ENCODE assay signal across 11 mouse cellular contexts in the genomic region with DNA sequence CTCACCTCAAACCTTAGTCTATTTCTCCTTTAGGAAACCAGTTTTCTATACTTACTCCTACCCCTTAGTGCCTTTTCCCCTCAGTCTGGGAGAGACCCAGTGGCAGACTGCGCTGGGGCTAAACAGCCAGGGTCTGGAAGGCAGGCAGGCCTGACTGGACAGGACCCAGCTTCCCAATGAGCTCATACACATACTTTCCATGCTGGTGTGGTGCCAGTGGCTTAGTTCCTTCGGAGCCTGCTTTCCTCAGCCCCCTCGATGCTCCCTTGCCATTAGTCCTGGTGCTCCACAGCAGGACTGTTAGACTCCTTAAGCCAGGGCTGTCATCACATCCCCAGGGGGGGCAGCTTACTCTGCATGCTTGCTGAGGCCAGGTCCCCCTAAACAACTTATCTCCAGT. TPM values are rescaled to one million over a fixed set of nuclear protein-coding genes. Genes with fewer than 3 reads are reported as not detected.
A peak's percentile ranks its signal among the peaks of the same experiment; 100 is the strongest.
DNase-seq lines count a peak whose midpoint lies in the region; ATAC-seq and TF ChIP-seq lines count a peak whose summit lies in the region.
"Had no signal": no experiment of that assay in that cellular context is flagged by ENCODE, and none has a peak within 500 bp of the region (broad histone marks: within the 10 kb centered on the region; RNA-seq: fewer than 3 reads in every experiment).

No protein-coding gene starts in this region.

- H3K9me3 ChIP-seq in liver, embryonic 13.5 days (replicated peaks), result no peaks in the 10 kb centered on the region
- no peaks in the 10 kb centered on the region for H3K9me3 ChIP-seq in intestine, embryonic 15.5 days
- H3K9me3 ChIP-seq: limb, embryonic 13.5 days had no signal

- H3K4me1 ChIP-seq in liver, embryonic 13.5 days (replicated peaks), result peaks cover 38% of the 10 kb centered on the region
- H3K4me1 ChIP-seq in intestine, embryonic 15.5 days (replicated peaks), result peaks cover 17% of the 10 kb centered on the region

- H3K4me2 ChIP-seq in liver, embryonic 13.5 days, result no peak overlapping the region
- H3K4me2 ChIP-seq in intestine, embryonic 15.5 days (replicated peaks), result no peak overlapping the region
- H3K4me2 ChIP-seq: limb, embryonic 13.5 days had no signal

- WGBS in liver, embryonic 13.5 days (ENCODE audit: insufficient replicate concordance), result 52% methylated on average over 3 of the region's 3 CpGs
- 55% methylated on average over 3 of the region's 3 CpGs for WGBS in intestine, embryonic 15.5 days

- peaks cover 4% of the 10 kb centered on the region; the same call in 1 of the 2 replicates for H3K36me3 ChIP-seq in liver, embryonic 13.5 days
- peaks cover 8% of the 10 kb centered on the region; the same call in 1 of the 2 replicates for H3K36me3 ChIP-seq in intestine, embryonic 15.5 days

- peak; percentile 51 for DNase-seq in gastrocnemius, adult 2 months
- DNase-seq in gastrocnemius, postnatal 25 days, result no peak
- DNase-seq in lung, postnatal 10 days, result peak; percentile 88
- DNase-seq in lung, postnatal 36 days, result no peak
- peak; percentile 75 for DNase-seq in gastrocnemius, postnatal 10 days
- no peak for DNase-seq in liver, embryonic 13.5 days
- DNase-seq: cerebellum, adult 9-10 months; right cerebral cortex, postnatal 14 days had no signal

- ATAC-seq in liver, embryonic 13.5 days (ENCODE audit: low read depth), result peak; percentile 33; the same call in 1 of the 2 replicates
- no peak for ATAC-seq in intestine, embryonic 15.5 days
- ATAC-seq in CD4-positive, CD25-positive, alpha-beta regulatory T cell, adult 4 months, result no peak

- TF ChIP-seq CTCF in gastrocnemius, adult 2 months (IDR thresholded peaks at IDR 0.05), result no peak

- H3K27me3 ChIP-seq in liver, embryonic 13.5 days, result peaks cover 2% of the 10 kb centered on the region; the same call in 1 of the 2 replicates
- no peaks in the 10 kb centered on the region for H3K27me3 ChIP-seq in intestine, embryonic 15.5 days (replicated peaks)
- H3K27me3 ChIP-seq: limb, embryonic 13.5 days had no signal

- H3K9ac ChIP-seq in liver, embryonic 13.5 days, result peak overlapping the region; percentile 34; the same call in 1 of the 2 replicates
- H3K9ac ChIP-seq in intestine, embryonic 15.5 days, result no peak overlapping the region
- H3K9ac ChIP-seq: limb, embryonic 13.5 days had no signal

- intact Hi-C loops in gastrocnemius, adult 2 months (cut with DNase I), result loop anchor here (5.0 kb wide), 1 partner anchor 33 kb away; no protein-coding TSS in a partner anchor

- no peak overlapping the region for H3K4me3 ChIP-seq in gastrocnemius, adult 2 months
- H3K4me3 ChIP-seq in liver, embryonic 13.5 days (replicated peaks), result no peak overlapping the region
- no peak overlapping the region for H3K4me3 ChIP-seq in intestine, embryonic 15.5 days (replicated peaks)
- H3K4me3 ChIP-seq: limb, embryonic 13.5 days had no signal

- H3K27ac ChIP-seq in gastrocnemius, adult 2 months, result peak overlapping the region; percentile 20; the same call in 1 of the 2 replicates
- H3K27ac ChIP-seq in liver, embryonic 13.5 days, result peak overlapping the region; percentile 13; the same call in 1 of the 2 replicates
- H3K27ac ChIP-seq in intestine, embryonic 15.5 days, result no peak overlapping the region
- H3K27ac ChIP-seq: limb, embryonic 13.5 days had no signal

RNA-seq across cellular contexts. Expression of gene Mmp14, which starts 14.1 kb away (rescaled TPM):
- 10 to 100 TPM in 1 of 2 experiments, 1 to 10 TPM in 1; 8.5 to 14.0 TPM for total RNA-seq in gastrocnemius, adult 2 months (2021)
- total RNA-seq in gastrocnemius, postnatal 25 days (2021), result 10 to 100 TPM; 15.8 to 17.1 TPM
- total RNA-seq in gastrocnemius, postnatal 10 days (2021), result 100 to 1,000 TPM; 115 to 167 TPM
- polyA plus RNA-seq in liver, embryonic 13.5 days (2015; fragmentation: Nextera tagmentation; extraction: Ambion mirVana), result 19.8 and 23.2 TPM in 2 replicates
- 110 and 112 TPM in 2 replicates for polyA plus RNA-seq in intestine, embryonic 15.5 days (2015; fragmentation: Nextera tagmentation; extraction: Ambion mirVana)
- not detected for polyA plus RNA-seq in CD4-positive, CD25-positive, alpha-beta regulatory T cell, adult 4 months (2017; shearing (Covaris generic))

RNA-seq across cellular contexts. Expression of gene Lrp10, which starts 18.5 kb away (rescaled TPM):
- 10 to 100 TPM; 27.9 to 36.5 TPM for total RNA-seq in gastrocnemius, adult 2 months (2021)
- total RNA-seq in gastrocnemius, postnatal 25 days (2021), result 10 to 100 TPM; 26.8 to 38.9 TPM
- 10 to 100 TPM; 36.3 to 39.5 TPM for total RNA-seq in gastrocnemius, postnatal 10 days (2021)
- polyA plus RNA-seq in liver, embryonic 13.5 days (2015; fragmentation: Nextera tagmentation; extraction: Ambion mirVana), result 18.4 and 21.2 TPM in 2 replicates
- 57.2 and 60.6 TPM in 2 replicates for polyA plus RNA-seq in intestine, embryonic 15.5 days (2015; fragmentation: Nextera tagmentation; extraction: Ambion mirVana)
- polyA plus RNA-seq in CD4-positive, CD25-positive, alpha-beta regulatory T cell, adult 4 months (2017; shearing (Covaris generic)), result 10 to 100 TPM; 59.9 to 60.2 TPM

RNA-seq across cellular contexts. Expression of gene Mrpl52, which starts 18.8 kb away (rescaled TPM):
- 100 to 1,000 TPM; 102 to 111 TPM for total RNA-seq in gastrocnemius, adult 2 months (2021)
- total RNA-seq in gastrocnemius, postnatal 25 days (2021), result 10 to 100 TPM; 94.2 to 95.6 TPM
- 100 to 1,000 TPM; 141 to 159 TPM for total RNA-seq in gastrocnemius, postnatal 10 days (2021)
- polyA plus RNA-seq in liver, embryonic 13.5 days (2015; fragmentation: Nextera tagmentation; extraction: Ambion mirVana), result 244 and 265 TPM in 2 replicates
- polyA plus RNA-seq in intestine, embryonic 15.5 days (2015; fragmentation: Nextera tagmentation; extraction: Ambion mirVana), result 270 and 308 TPM in 2 replicates
- 100 to 1,000 TPM; 216 to 249 TPM for polyA plus RNA-seq in CD4-positive, CD25-positive, alpha-beta regulatory T cell, adult 4 months (2017; shearing (Covaris generic))

RNA-seq across cellular contexts. Expression of gene Slc7a7, which starts 27.9 kb away (rescaled TPM):
- 1 to 10 TPM in 1 of 2 experiments, under 1 TPM in 1; 0.56 to 2.0 TPM for total RNA-seq in gastrocnemius, adult 2 months (2021)
- 1 to 10 TPM; 1.9 to 2.1 TPM for total RNA-seq in gastrocnemius, postnatal 25 days (2021)
- total RNA-seq in gastrocnemius, postnatal 10 days (2021), result 1 to 10 TPM; 3.1 to 5.5 TPM
- polyA plus RNA-seq in liver, embryonic 13.5 days (2015; fragmentation: Nextera tagmentation; extraction: Ambion mirVana), result 8.6 and 10.3 TPM in 2 replicates
- 51.0 and 56.3 TPM in 2 replicates for polyA plus RNA-seq in intestine, embryonic 15.5 days (2015; fragmentation: Nextera tagmentation; extraction: Ambion mirVana)
- polyA plus RNA-seq in CD4-positive, CD25-positive, alpha-beta regulatory T cell, adult 4 months (2017; shearing (Covaris generic)), result 1 to 10 TPM; 1.2 to 1.3 TPM

RNA-seq across cellular contexts. Expression of gene Rem2, which starts 30.4 kb away (rescaled TPM):
- not detected for total RNA-seq in gastrocnemius, adult 2 months (2021)
- total RNA-seq in gastrocnemius, postnatal 25 days (2021), result not detected
- under 1 TPM in 1 of 2 experiments, not detected in 1; 0.14 TPM for total RNA-seq in gastrocnemius, postnatal 10 days (2021)
- 0.06 and 0.12 TPM in 2 replicates for polyA plus RNA-seq in liver, embryonic 13.5 days (2015; fragmentation: Nextera tagmentation; extraction: Ambion mirVana)
- 1.6 and 1.9 TPM in 2 replicates for polyA plus RNA-seq in intestine, embryonic 15.5 days (2015; fragmentation: Nextera tagmentation; extraction: Ambion mirVana)
- 1 to 10 TPM in 1 of 2 experiments, under 1 TPM in 1; 0.54 to 1.1 TPM for polyA plus RNA-seq in CD4-positive, CD25-positive, alpha-beta regulatory T cell, adult 4 months (2017; shearing (Covaris generic))

Comparison
In these comparisons a context has a peak if more than half of its experiments do, and no peak if none do; other contexts are left out.
1. DNase-seq: peak in gastrocnemius, adult 2 months (single experiment), lung, postnatal 10 days (single experiment) and gastrocnemius, postnatal 10 days (single experiment); none in gastrocnemius, postnatal 25 days (single experiment), lung, postnatal 36 days (single experiment) and liver, embryonic 13.5 days (single experiment).
2. RNA of gene Mmp14, which starts 14.1 kb away (total RNA-seq): 115 to 167 TPM in gastrocnemius, postnatal 10 days; 15.8 to 17.1 TPM in gastrocnemius, postnatal 25 days and 8.5 to 14.0 TPM in gastrocnemius, adult 2 months; every median in the first group is over 4 times any median in the second.